Mouse (Mus musculus) neutrophil, adult 59 days (primary cell): ENCODE results near the gene Sval1. TPM values are rescaled to one million over a fixed set of nuclear protein-coding genes. Genes with fewer than 3 reads are reported as not detected.

Experiments used
- total RNA-seq, 2 experiments: library from RNA; stranded (reverse); gene quantifications; 1 replicate in 1 of 2; 2 replicates in 1 of 2; pipeline ENCODE4 v1.2.4; 2023

Sval1 gene
- total RNA-seq = not detected

DNA sequence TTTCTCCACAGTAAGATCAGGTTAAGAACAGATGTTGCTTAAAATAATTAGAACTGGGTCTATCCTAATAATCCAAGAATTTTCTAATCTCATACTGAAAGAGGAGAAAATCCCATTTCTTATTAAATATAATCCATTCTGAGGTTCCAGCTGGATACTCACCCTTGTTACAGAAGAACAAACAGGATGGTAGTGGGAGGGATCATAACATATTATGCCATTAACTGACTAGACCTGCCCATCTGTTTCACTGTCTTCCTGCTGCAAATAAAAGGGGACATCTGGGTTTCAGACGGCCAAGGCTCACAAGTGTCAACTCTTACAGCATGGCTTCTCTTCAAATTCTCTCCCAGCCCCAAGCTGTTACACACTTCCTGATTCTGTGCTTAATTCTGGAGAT lies at the start of gene Sval1:
Gene Sval1 (plus strand): TSS at position 301 of the 400 bp plus-strand sequence.

GRCm38 (mm10) chr6:41967840-41968239 lies 16.4 kb downstream of the Sval1 start, which contains the start of gene Sval3:
Gene Sval3 (plus strand): TSS chr6:41968140.

Other genes with a start within 250 kb of the Sval1 start
- gene Kel, start 247.3 kb upstream of the Sval1 start, total RNA-seq = 10 to 100 TPM in 1 of 2 experiments, 1 to 10 TPM in 1; 7.2 to 28.9 TPM
- not detected for gene Olfr459, start 176.5 kb upstream of the Sval1 start, total RNA-seq
- gene Pip, start 104.1 kb upstream of the Sval1 start, total RNA-seq = not detected
- gene Sval2, start 98.6 kb upstream of the Sval1 start, total RNA-seq = not detected
- not detected for gene Sval3, start 16.5 kb downstream of the Sval1 start, total RNA-seq
- not detected for gene Sva, start 86.8 kb downstream of the Sval1 start, total RNA-seq
- not detected for gene Tas2r139, start 189.3 kb downstream of the Sval1 start, total RNA-seq